Mouse (Mus musculus) right cerebral cortex, adult 2 months (tissue): ENCODE measurements around the gene Wdr41.

ENCODE experiments used
- DNase-seq, 2 experiments: peaks; one replicate each; pipeline ENCODE4 v3.0.0; 2021 to 2022; ENCODE audit warnings: low spot score in 2 of 2

Wdr41 gene

GRCm38 (mm10) chr13:94976219-94977186 is at the start of gene Wdr41:
Wdr41 (plus strand) TSS chr13:94976344.
- peak; percentile 91 to 96 for DNase-seq

DNA sequence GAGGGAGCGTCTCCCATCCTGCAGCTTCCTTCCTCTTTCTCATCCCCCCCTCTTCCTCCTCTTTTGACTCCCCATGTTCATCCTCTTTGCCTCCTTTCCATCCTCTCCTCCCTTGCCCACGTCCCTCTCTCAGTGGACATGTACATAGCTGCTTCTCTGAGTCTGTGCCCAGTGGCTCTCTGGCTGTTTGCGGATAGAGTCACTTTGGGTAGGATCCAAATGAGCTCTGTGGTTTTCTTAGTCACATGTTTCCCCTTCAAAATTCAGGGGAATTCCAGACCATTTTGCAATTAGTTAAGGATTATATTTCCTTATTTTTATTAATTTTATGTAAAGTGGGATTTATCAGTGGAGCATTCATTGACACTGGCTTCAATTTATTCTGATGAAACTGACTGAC is 48.1 kb upstream of the Wdr41 start:
- no peak for DNase-seq

GRCm38 (mm10) chr13:94938418-94938817 is 37.7 kb upstream of the Wdr41 start:
- no peak for DNase-seq

DNA sequence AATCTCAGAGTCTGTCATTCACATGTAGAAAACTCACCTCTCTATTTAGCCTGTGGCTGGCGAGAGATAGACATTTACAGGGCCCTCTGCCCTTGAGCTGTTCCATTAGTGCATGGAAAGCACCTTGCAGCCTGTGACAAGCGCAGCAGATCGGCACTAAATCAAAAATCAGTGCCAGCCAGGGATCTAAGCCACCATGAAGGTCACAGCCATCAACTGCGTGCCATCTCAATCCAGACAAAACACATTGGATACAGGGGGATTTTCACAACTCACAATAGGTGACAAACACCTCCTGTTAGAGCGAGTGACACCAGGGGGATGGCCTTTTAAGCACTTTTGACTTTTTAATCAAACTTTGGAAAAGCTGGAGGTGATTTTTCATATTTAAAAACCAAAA is 36.0 kb upstream of the Wdr41 start:
- DNase-seq, result no peak

DNA sequence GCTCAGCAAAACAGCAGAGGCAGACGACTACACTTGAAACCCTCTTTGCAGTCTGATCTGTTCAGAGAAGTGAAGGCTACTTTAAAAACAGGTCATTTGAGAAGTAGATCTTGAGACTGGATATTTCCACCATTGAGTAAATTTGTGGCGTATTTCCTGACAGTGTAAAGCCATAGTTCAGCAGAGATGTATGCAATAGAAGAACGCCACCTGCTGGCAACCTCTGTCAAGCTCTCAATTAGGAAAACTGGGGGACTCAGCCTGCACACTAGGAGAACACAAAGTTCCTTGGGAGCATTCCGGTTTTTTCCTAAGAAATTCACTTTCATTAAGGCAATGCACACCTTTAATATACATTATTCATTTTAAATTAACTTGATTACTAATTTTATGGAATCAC is 34.9 kb upstream of the Wdr41 start:
- DNase-seq, result peak; percentile 81 to 82

DNA sequence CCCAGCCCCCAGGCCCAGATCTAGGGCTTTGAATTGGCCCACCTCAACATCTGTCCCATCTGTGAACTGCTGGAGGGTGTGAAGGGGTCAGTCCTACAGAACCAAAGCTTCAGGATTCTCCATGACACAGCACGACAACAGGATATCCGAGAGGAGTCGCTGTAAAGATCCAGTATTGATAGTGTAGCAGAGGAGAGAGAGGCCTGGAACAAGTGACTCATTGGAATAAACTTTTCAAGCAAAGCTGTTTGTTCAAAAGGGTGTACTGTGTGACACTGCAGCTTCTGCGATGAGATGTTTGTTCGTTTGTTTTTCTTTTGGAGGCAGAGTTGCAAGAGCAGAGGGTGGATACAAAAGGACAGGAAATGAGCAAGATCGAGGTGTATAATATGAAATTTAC is 20.2 kb upstream of the Wdr41 start:
- no peak for DNase-seq

GRCm38 (mm10) chr13:94957965-94958364 is 18.2 kb upstream of the Wdr41 start:
- no peak for DNase-seq

GRCm38 (mm10) chr13:94969992-94970553 is 6.1 kb upstream of the Wdr41 start:
- no peak for DNase-seq

DNA sequence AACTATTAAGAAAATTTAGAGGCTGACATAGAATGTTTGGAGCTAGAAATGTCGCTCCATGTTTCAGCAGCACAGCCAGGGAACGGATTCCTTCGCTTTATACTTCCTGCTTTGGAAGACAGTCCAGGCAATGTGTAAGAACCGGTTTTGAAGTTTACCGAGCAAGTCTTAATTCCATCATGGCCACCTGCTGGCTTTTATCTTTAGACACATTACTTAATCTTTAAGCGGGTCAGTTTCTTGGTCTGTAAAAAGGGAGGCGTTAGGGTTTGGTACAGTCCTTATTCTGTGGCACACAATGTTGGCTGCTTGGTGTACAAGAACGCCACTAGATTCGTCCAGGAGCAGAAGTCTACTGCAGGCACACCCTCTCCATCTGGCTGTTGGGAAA is 321 bp upstream of the Wdr41 start:
- DNase-seq, result no peak

DNA sequence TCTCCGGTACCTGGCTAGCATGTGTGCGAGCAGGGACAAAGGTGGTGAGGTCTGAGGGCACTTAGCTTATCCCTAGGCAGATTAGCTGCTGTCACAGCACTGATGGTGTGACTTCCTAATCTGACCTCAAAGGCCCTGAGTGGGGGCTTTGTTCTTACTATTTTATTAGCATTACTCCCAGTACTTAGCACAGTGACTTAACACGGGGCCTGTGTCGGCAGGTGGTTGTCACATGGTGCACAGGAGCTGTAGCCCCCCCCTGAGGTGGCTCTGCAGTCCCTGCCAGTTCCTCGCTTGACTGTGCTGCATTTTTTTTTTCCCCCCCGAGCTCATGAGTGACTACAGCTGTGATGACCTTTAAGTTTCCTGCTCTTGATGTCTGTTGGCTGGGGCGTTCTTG is 2.9 kb downstream of the Wdr41 start:
- no peak for DNase-seq

- no peak for DNase-seq
Observed at GRCm38 (mm10) chr13:94990516-94990915, 14.4 kb downstream of the Wdr41 start.

GRCm38 (mm10) chr13:95007281-95007680 is 31.1 kb downstream of the Wdr41 start:
- DNase-seq, result no peak

GRCm38 (mm10) chr13:95009261-95009660 is 33.1 kb downstream of the Wdr41 start:
- no peak for DNase-seq

DNA sequence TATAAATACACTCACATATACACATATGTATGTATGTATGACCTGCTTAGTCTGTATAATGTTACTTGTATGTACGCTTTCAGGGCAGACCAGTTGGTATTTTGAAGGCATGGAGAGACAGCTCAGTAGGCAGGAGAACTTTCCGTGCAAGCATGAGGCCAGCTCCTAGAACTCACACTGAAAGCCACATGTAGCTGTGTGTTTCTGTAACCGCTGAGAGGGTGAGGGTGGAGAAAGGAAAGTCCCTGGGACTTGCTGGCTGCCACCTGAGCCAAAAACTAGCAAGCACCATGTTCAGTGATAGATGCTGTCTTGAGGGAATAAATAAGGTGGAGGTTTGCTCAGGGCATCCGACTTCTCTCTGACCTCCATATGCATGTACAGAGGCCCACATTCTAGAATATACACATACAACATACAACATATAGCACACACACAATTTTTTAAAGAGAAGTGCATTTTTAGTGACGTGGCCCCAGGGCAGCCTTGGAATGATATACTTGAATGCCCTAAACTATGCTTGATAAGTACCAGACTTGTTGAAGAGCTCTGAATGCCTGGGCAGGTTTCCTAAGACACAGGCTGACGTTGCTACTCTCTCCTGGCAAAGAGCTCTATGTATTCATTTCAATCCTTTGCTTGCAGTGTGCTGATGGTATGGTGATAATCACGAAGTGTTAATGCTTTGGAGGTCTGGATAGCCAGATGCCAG is 35.6 kb downstream of the Wdr41 start:
- DNase-seq, result no peak

DNA sequence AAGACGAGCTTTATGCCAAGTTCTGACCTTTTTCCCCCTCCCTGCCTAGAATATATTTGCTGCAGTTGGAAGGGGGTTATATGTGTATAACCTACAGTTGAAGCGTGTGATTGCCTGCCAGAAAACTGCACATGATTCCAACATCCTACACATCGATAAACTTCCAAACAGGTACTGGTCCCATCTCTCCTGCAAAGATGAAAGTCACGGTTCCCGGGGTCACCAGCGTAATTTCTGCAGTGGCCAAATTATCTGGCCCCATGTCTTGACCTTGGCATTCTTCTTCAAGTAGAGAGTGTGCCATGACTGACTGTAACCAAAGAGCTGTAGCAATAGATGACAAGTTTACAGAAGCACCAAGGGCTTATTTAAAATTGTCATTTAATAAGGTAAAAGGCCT is 41.1 kb downstream of the Wdr41 start:
- DNase-seq, result no peak

DNA sequence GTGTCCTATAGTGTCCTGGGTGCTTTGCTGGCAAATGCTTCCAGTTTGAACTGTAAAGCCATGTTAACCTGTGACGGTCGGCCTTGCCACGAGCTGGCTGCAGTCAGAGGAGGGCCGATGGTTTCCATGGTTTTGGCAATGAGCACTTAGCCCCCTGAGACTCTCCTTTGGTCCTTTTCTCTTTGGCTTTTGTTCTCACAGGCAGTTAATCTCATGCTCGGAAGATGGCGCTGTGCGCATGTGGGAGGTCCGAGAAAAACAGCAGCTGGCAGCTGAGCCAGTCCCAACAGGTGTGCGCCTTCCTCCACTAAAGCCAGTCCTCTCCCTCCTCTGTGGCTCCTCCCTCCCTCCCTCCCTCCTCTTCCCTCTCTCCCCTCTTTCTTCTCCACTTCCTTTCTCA is 41.8 kb downstream of the Wdr41 start:
- DNase-seq, result peak; percentile 82 to 85

- DNase-seq, result no peak
Observed at GRCm38 (mm10) chr13:95019345-95019744, 43.2 kb downstream of the Wdr41 start.

- no peak for DNase-seq
Observed at GRCm38 (mm10) chr13:95020216-95020615, 44.1 kb downstream of the Wdr41 start.

- no peak for DNase-seq
Observed at GRCm38 (mm10) chr13:95030828-95031227, 54.7 kb downstream of the Wdr41 start.

DNA sequence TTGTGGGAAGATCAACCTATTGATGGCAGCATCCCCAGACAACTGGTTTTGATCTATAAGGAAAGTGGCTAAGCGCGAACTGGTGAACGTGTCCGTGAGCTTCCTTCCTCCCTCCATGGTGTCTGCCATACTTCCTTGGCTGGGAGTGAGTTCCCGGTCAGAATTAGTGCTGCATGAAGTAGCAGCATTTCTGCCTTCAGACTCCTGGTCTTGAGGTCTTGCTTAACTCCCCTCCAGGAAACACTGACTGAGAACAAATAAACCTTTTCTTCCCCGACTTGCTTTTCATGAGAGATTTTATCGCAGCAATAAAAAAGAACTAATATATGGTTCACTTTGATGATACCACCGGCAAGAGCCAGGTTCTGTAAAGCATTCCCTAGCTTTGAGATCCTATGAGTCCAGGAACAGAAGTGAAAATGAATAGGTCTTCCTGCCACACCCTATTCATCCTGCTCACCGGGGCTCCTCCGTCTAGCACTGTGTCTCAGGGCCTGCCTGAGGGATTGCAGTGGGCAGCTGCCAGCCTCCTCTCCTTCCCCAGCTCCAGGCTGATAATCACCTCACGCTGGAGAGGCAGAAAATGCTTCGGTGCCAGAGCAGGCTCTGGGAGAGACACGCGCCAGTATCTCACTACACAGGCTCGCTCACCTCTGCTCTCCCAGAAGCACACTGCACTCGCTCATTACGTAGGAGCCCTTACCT is 56.1 kb downstream of the Wdr41 start:
- no peak for DNase-seq

- DNase-seq, result no peak
Observed at GRCm38 (mm10) chr13:95032973-95033372, 56.8 kb downstream of the Wdr41 start.

- DNase-seq, result no peak
Observed at GRCm38 (mm10) chr13:95034094-95034493, 58.0 kb downstream of the Wdr41 start.
